Mouse (Mus musculus) retina, embryonic 14.5 days (tissue): Measurements from ENCODE around the gene Bend5.

Experiments
- DNase-seq: peaks from one replicate; pipeline ENCODE4 v3.0.0-alpha.2; 2015; ENCODE audit warnings: low spot score

Gene Bend5

GRCm38 (mm10) chr4:111442435-111443238 is 27.8 kb downstream of the Bend5 start:
- DNase-seq: no peak

- DNase-seq: no peak
Observed at GRCm38 (mm10) chr4:111443906-111444615, 29.3 kb downstream of the Bend5 start.

- no peak for DNase-seq
Observed at GRCm38 (mm10) chr4:111444616-111445160, 29.9 kb downstream of the Bend5 start.

GRCm38 (mm10) chr4:111447918-111448317 is 33.1 kb downstream of the Bend5 start:
- DNase-seq: no peak

GRCm38 (mm10) chr4:111448586-111448985 is 33.8 kb downstream of the Bend5 start:
- no peak for DNase-seq

GRCm38 (mm10) chr4:111449442-111450199 is 34.8 kb downstream of the Bend5 start:
- no peak for DNase-seq

GRCm38 (mm10) chr4:111451283-111451918 is 36.6 kb downstream of the Bend5 start:
- DNase-seq: no peak

GRCm38 (mm10) chr4:111452192-111452591 is 37.4 kb downstream of the Bend5 start:
- DNase-seq: no peak

- no peak for DNase-seq
Observed at GRCm38 (mm10) chr4:111453275-111453674, 38.5 kb downstream of the Bend5 start.

- no peak for DNase-seq
Observed at GRCm38 (mm10) chr4:111455621-111456020, 40.8 kb downstream of the Bend5 start.

- no peak for DNase-seq
Observed at GRCm38 (mm10) chr4:111457568-111457967, 42.8 kb downstream of the Bend5 start.

GRCm38 (mm10) chr4:111467293-111467773 is 52.5 kb downstream of the Bend5 start:
- no peak for DNase-seq

- DNase-seq: no peak
Observed at GRCm38 (mm10) chr4:111467796-111468195, 53.0 kb downstream of the Bend5 start.

GRCm38 (mm10) chr4:111469847-111470246 is 55.0 kb downstream of the Bend5 start:
- no peak for DNase-seq

- DNase-seq: no peak
Observed at GRCm38 (mm10) chr4:111471726-111472125, 56.9 kb downstream of the Bend5 start.

- no peak for DNase-seq
Observed at GRCm38 (mm10) chr4:111472511-111472910, 57.7 kb downstream of the Bend5 start.

GRCm38 (mm10) chr4:111473014-111473413 is 58.2 kb downstream of the Bend5 start:
- no peak for DNase-seq

- DNase-seq: peak; percentile 54
Observed at GRCm38 (mm10) chr4:111475374-111475971, 60.7 kb downstream of the Bend5 start.

- no peak for DNase-seq
Observed at GRCm38 (mm10) chr4:111477507-111477906, 62.7 kb downstream of the Bend5 start.

GRCm38 (mm10) chr4:111483499-111483898 is 68.7 kb downstream of the Bend5 start:
- no peak for DNase-seq

GRCm38 (mm10) chr4:111485189-111485588 is 70.4 kb downstream of the Bend5 start:
- DNase-seq: no peak
